Mouse (Mus musculus) heart, embryonic 11.5 days (tissue): ENCODE results near the gene Arhgap45. TPM values are rescaled to one million over a fixed set of nuclear protein-coding genes. Genes with fewer than 3 reads are reported as not detected.
"Not testable (repeated sequence)": the region's sequence is repeated elsewhere in the genome, so short reads cannot be mapped to it uniquely, and the experiment has no call there.

Experiments
- ATAC-seq: fragments of 200-750 bp; cut with Nextera tagmentation; replicated peaks from 2 replicates; pipeline ENCODE4 v1.8.0; 2017; ENCODE audit warnings: moderate library complexity; ENCODE audit not compliant: insufficient number of reproducible peaks, low FRiP score, low TSS enrichment
- H3K27ac ChIP-seq: fragments of 300-500 bp; sonication (generic); 2 replicates; pipeline ENCODE4 v1.5.1; 2014; ENCODE audit warnings: mild to moderate bottlenecking, low read depth, low read length
- H3K27me3 ChIP-seq: fragments of 300-500 bp; sonication (generic); 2 replicates; pipeline ENCODE4 v1.6.1; 2014; ENCODE audit warnings: mild to moderate bottlenecking, low read length, mixed read lengths; ENCODE audit not compliant: control insufficient read depth, insufficient read depth
- H3K36me3 ChIP-seq: fragments of 300-500 bp; sonication (generic); 2 replicates; pipeline ENCODE4 v1.6.1; 2014; ENCODE audit warnings: mild to moderate bottlenecking, low read length, moderate library complexity, mixed read lengths; ENCODE audit not compliant: control insufficient read depth, insufficient read depth
- H3K4me1 ChIP-seq: fragments of 300-500 bp; sonication (generic); 2 replicates; pipeline ENCODE4 v1.6.1; 2014; ENCODE audit warnings: low read length; ENCODE audit not compliant: control insufficient read depth, insufficient read depth
- H3K4me2 ChIP-seq: fragments of 300-500 bp; sonication (generic); 2 replicates; pipeline ENCODE4 v1.6.1; 2014; ENCODE audit warnings: mild to moderate bottlenecking, moderate library complexity
- H3K4me3 ChIP-seq: fragments of 300-500 bp; sonication (generic); 2 replicates; pipeline ENCODE4 v1.5.1; 2014; ENCODE audit warnings: low read depth, low read length
- H3K9ac ChIP-seq: fragments of 300-500 bp; sonication (generic); 2 replicates; pipeline ENCODE4 v1.6.1; 2014; ENCODE audit warnings: mild to moderate bottlenecking, low read depth, low read length, moderate library complexity
- H3K9me3 ChIP-seq: fragments of 300-500 bp; sonication (generic); replicated peaks from 2 replicates; pipeline ENCODE4 v1.6.1; 2016; ENCODE audit warnings: low read length; ENCODE audit not compliant: control insufficient read depth
- WGBS: fragments of 180-500 bp; shearing (Covaris S2); extraction: QIAGEN DNeasy Blood & Tissue Kit; methylation state at CpG from one replicate; pipeline ENCODE4 v1.1.7; 2014; ENCODE audit not compliant: insufficient replicate concordance; 5-methylcytosine and 5-hydroxymethylcytosine counted together
- polyA plus RNA-seq: library from polyadenylated mRNA; unstranded; fragments of >200 nt; fragmentation: Nextera tagmentation; extraction: Ambion mirVana; gene quantifications from 2 replicates; pipeline ENCODE4 v1.2.1, GENCODE M21; 2014

Gene Arhgap45
- polyA plus RNA-seq, 1 experiment from 2014 or later = 6.2 TPM

DNA sequence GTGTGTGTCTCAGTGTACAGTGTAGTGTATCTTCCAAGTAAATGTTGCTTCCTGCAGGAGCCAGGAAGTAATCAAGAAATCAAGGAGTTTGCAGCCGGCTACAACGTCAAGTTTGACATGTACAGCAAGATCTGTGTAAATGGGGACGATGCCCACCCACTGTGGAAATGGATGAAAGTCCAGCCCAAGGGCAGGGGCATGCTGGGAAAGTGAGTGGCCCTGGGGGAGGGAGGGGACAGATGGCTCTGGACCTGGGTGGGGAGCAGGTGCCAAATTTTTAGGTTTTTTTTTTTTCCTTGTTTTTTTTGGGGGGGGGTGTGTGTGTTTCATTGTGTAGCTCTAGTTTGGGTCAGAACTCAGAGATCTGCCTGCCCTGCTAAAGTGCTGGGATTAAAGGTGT lies 38.5 kb downstream of the Arhgap45 start:
- not testable (repeated sequence) for ATAC-seq, H3K9me3 ChIP-seq, H3K27me3 ChIP-seq, H3K27ac ChIP-seq
- Histone ChIP-seq H3K36me3 (peaks cover 12% of the 10 kb centered on the region), H3K4me3 (peak overlapping the region; percentile 93), H3K9ac (peak overlapping the region; percentile 99), H3K4me2 (peak overlapping the region; percentile 88), H3K4me1 (peaks cover 31% of the 10 kb centered on the region)
- 31% methylated on average over 3 of the region's 3 CpGs for WGBS

DNA sequence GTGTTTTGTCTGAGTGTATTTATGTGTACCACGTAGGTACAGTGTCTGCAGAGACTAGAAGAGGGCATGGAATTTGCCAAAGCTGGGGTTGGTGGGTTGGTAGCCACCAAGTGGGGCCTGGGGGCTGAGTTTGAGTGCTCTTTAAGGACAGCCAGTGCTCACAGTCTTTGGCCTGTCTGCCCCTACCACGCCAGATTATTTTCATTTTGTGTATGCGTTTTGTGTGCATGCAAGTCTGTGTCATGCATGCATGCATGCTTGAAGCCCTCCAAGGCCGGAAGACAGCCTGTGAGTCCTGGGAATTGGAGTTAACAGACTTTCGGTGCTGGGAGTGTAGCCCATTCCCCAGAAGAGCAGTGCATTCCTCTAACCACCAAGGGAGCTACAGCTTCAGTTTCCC lies 38.9 kb downstream of the Arhgap45 start:
- Histone ChIP-seq H3K4me2 (peak overlapping the region; percentile 88), H3K4me3 (peak overlapping the region; percentile 93; the same call in 1 of the 2 replicates), H3K9me3 (no peaks in the 10 kb centered on the region), H3K9ac (peak overlapping the region; percentile 11), H3K36me3 (peaks cover 12% of the 10 kb centered on the region), H3K4me1 (peaks cover 31% of the 10 kb centered on the region), H3K27me3 (no peaks in the 10 kb centered on the region), H3K27ac (no peak overlapping the region)
- 79% methylated on average over 5 of the region's 5 CpGs for WGBS
- ATAC-seq = no peak

DNA sequence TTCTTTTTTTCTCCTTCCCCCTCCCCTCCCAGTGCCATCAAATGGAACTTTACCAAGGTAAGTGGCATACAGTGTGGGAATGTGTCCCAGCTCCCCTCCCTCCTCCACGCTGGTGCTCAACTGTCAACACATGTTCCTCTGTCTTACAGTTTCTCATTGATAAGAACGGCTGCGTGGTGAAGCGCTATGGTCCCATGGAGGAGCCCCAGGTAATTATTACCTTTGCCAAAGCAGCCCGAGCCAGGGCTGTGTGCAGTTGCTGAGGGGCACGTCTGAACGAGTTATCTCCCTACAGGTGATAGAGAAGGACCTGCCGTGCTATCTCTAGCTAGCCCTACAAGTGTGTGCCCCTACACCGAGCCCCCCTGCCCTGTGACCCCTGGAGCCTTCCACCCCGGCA lies 39.4 kb downstream of the Arhgap45 start:
- Histone ChIP-seq H3K27ac (no peak overlapping the region), H3K27me3 (no peaks in the 10 kb centered on the region), H3K9me3 (no peaks in the 10 kb centered on the region), H3K4me2 (peak overlapping the region; percentile 88), H3K9ac (peak overlapping the region; percentile 11; the same call in 1 of the 2 replicates), H3K4me1 (peaks cover 28% of the 10 kb centered on the region), H3K4me3 (0 out of 2 replicates have a peak overlapping the region, but pooled peaks have one; percentile 93), H3K36me3 (peaks cover 12% of the 10 kb centered on the region)
- WGBS = 61% methylated on average over 9 of the region's 10 CpGs
- ATAC-seq = no peak

DNA sequence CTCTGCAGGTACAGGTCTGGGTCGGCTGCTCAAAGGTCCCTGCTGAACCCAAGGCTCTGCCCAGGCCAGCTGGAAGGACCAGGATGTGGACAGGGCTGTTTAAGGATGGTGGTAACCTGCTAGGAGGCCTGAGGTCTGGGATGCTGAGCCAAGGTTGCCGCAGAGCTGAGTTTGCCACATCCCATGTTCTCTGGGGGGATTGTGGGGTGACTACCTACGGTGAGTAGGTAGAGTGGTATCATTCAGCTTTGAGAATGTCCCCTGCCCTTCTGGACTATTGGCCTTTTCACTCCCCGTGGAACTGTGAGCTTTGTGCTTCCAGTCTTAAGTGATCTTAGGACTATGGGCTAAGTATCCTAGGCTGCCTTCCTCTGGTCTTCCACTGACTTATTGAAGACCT lies 40.1 kb downstream of the Arhgap45 start:
- Histone ChIP-seq H3K27me3 (no peaks in the 10 kb centered on the region), H3K27ac (no peak overlapping the region), H3K4me1 (peaks cover 28% of the 10 kb centered on the region), H3K36me3 (peaks cover 12% of the 10 kb centered on the region), H3K4me3 (no peak overlapping the region), H3K9ac (no peak overlapping the region), H3K9me3 (no peaks in the 10 kb centered on the region), H3K4me2 (no peak overlapping the region)
- 84% methylated on average over 4 of the region's 4 CpGs for WGBS
- no peak for ATAC-seq

DNA sequence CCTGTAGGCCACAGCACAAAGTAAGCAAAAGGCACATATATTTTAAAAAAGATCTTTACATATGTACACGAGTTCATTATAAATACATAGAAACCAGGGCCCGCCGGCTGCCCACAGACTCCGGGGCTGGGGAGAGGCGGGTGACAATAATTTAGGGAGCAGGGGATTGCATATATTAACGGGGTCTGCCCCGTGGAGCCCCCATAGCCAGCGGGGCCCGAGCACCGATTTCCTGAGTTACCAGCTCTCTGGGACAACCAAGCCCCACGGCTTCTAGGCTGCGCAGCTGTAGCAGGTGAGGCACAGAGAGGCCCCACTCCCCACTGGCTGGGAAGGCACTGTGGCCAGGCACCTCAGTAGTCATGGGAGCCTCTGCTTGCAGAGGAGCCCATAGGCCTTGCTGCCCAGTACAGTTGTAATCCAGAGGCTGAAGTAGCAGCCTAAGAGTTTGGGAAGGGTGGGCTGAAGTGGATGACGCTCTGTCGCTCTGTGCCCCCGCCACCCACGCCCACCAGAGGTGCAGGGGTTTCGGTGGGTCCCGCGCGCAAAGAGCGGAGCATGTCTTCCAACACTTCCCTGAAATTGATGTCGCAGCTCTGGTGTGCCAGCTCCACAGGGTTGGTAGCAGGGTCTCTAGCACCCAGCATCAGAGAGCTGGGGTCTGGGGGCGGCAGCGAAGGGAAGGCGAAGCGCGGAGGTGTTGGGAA lies 40.7 kb downstream of the Arhgap45 start:
- Histone ChIP-seq H3K27me3 (no peaks in the 10 kb centered on the region), H3K4me3 (no peak overlapping the region), H3K4me1 (peaks cover 21% of the 10 kb centered on the region), H3K4me2 (no peak overlapping the region), H3K9ac (no peak overlapping the region), H3K36me3 (peaks cover 12% of the 10 kb centered on the region), H3K27ac (no peak overlapping the region), H3K9me3 (no peaks in the 10 kb centered on the region)
- ATAC-seq = no peak
- 88% methylated on average over 27 of the region's 27 CpGs for WGBS

DNA sequence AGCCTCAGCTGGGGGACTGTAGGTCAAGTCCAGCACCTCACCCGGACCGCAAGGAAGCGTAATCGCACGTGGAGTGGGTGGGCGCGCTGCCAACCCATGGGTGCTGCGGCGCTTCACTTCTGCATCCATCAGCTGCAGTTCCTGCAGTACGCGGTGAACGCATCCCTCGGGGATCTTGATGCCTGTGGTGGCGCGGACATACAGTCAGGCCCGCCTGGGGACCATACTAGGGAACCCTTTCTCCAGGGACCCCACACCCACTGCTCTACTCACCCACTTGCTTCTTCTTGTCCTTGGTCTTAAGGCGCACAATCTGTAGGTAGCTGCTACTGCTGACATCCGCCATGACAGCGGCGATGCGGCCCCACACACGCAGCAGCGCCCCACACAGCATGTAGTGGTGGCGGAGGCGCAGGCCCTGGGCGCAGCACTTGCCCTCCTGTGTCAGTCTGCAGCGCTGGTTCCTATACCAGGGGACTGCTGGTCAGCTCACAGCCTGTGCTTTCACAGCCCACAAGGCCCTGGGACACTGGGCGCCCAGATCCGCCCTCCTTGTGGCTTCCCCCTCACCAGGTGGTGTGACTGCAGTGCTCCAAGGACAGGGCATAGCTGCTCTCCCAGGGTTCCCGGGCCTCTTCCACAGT lies 41.4 kb downstream of the Arhgap45 start:
- no peaks in the 10 kb centered on the region for H3K27me3 ChIP-seq
- H3K9ac ChIP-seq = no peak overlapping the region
- peaks cover 15% of the 10 kb centered on the region for H3K4me1 ChIP-seq
- 69% methylated on average over 30 of the region's 30 CpGs for WGBS
- peaks cover 12% of the 10 kb centered on the region for H3K36me3 ChIP-seq
- no peaks in the 10 kb centered on the region for H3K9me3 ChIP-seq
- no peak overlapping the region for H3K4me2 ChIP-seq
- no peak overlapping the region for H3K4me3 ChIP-seq
- H3K27ac ChIP-seq = no peak overlapping the region
- no peak for ATAC-seq

DNA sequence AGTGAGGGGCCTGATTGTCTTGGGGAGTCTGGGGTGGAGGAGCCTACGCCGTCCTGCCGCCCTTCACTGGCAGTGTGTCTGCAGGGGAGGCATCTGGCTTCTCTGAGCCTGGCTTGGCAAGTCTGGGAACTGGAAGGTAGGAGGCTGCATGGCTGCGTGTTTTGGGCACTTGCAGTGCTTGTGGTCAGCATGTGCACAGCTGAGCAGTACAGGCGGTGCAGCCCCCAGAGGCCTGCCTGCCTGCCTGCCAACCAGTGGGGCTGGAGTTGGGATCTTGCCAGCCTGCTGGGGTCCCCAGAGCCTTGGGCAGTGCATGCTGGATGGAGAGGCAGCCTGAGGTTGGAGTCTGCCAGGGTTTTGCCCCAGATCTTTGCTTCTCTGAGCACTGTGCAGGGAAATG lies 46.7 kb downstream of the Arhgap45 start:
- 88% methylated on average over 5 of the region's 5 CpGs for WGBS
- H3K4me2 ChIP-seq = no peak overlapping the region
- no peaks in the 10 kb centered on the region for H3K27me3 ChIP-seq
- H3K9ac ChIP-seq = no peak overlapping the region
- H3K9me3 ChIP-seq = no peaks in the 10 kb centered on the region
- H3K4me1 ChIP-seq = no peaks in the 10 kb centered on the region
- H3K36me3 ChIP-seq = peaks cover 6% of the 10 kb centered on the region; the same call in 1 of the 2 replicates
- ATAC-seq = no peak
- no peak overlapping the region for H3K4me3 ChIP-seq
- H3K27ac ChIP-seq = no peak overlapping the region

DNA sequence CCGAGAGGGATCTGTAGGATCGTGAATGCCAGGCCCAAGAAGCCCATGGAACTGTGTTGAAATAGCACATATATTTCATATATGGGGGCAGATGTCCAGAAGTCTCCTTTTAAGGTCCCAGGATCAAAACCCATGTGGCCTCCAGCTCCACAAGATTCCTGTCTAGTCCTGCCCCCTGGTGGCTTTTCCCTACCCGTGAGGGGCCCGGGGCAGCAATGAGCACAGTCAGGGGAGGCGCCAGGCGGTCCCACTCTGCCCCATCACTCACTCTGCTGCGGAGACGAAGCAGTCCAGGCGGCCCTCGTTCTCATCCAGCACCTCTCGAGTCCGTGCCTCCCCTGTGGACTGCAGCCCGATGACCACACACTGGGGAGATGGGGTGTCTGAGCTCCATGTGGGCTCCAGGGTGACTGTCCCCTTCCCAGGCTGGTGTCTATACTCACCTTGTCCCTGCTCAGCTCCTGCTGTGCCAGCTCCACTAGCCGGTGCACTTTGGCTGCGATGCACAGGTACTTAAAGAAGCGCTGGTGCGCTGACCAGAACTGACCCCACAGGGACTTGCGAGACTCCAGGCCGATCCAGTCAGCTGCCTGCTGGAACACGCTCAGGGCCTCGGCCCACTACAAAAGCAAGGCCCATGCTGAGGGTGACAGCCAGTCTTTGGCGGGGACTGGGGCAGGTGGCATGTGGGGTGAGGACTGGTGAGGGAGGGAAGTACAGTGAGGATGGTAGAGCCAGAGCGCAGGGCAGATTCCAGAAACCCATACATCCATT lies 47.6 kb downstream of the Arhgap45 start:
- Histone ChIP-seq H3K9ac (no peak overlapping the region), H3K27ac (no peak overlapping the region), H3K4me1 (no peaks in the 10 kb centered on the region), H3K4me2 (no peak overlapping the region), H3K36me3 (peaks cover 6% of the 10 kb centered on the region; the same call in 1 of the 2 replicates), H3K4me3 (no peak overlapping the region), H3K27me3 (no peaks in the 10 kb centered on the region), H3K9me3 (no peaks in the 10 kb centered on the region)
- no peak for ATAC-seq
- 72% methylated on average over 23 of the region's 23 CpGs for WGBS
